Mouse (Mus musculus) myocyte (in vitro differentiated cells): ENCODE data around the gene Egln3. TPM values are rescaled to one million over a fixed set of nuclear protein-coding genes. Genes with fewer than 3 reads are reported as not detected.

Experiments used
- H3K27me3 ChIP-seq: one replicate; pipeline ENCODE4 v1.6.1; 2011; ENCODE audit not compliant: control insufficient read depth, insufficient read depth, insufficient read length
- H3K36me3 ChIP-seq: one replicate; pipeline ENCODE4 v1.6.1; 2011; ENCODE audit not compliant: control insufficient read depth, insufficient read depth
- H3K4me2 ChIP-seq: one replicate; pipeline ENCODE4 v1.6.1; 2011; ENCODE audit warnings: low read depth, control low read depth
- H3K4me3 ChIP-seq: one replicate; pipeline ENCODE4 v1.5.1; 2011; ENCODE audit warnings: mild to moderate bottlenecking, control low read depth, moderate library complexity
- H3K79me2 ChIP-seq: one replicate; pipeline ENCODE4 v1.6.1; 2011; ENCODE audit not compliant: control insufficient read depth, insufficient read depth
- H3ac ChIP-seq: one replicate; pipeline ENCODE4 v1.6.1; 2011; ENCODE audit not compliant: control insufficient read depth, insufficient read length
- CEBPB ChIP-seq: IDR thresholded peaks from 2 replicates; pipeline ENCODE4 v1.6.1; 2011; ENCODE audit warnings: mild to moderate bottlenecking, moderate library complexity; ENCODE audit not compliant: poor library complexity, insufficient read depth, severe bottlenecking
- E2F4 ChIP-seq: IDR thresholded peaks from one replicate; pipeline ENCODE4 v1.6.1; 2011; ENCODE audit warnings: mild to moderate bottlenecking, control low read depth, moderate library complexity; ENCODE audit not compliant: insufficient read depth
- MAX ChIP-seq: IDR thresholded peaks from one replicate; pipeline ENCODE4 v1.6.1; 2011; ENCODE audit warnings: low read depth, mild to moderate bottlenecking, control low read depth
- MYOD1 ChIP-seq, 3 experiments: IDR thresholded peaks; one replicate each; pipeline ENCODE4 v1.6.1; 2011; ENCODE audit warnings: control low read depth in 2 of 3, low read depth in 2 of 3, mild to moderate bottlenecking in 2 of 3, moderate library complexity in 1 of 3; ENCODE audit not compliant: insufficient read length in 2 of 3, control insufficient read depth in 1 of 3
- MYOG ChIP-seq, 3 experiments: IDR thresholded peaks; one replicate each; pipeline ENCODE4 v1.6.1; 2011; ENCODE audit warnings: control low read depth in 2 of 3, low read depth in 2 of 3, mild to moderate bottlenecking in 2 of 3; ENCODE audit not compliant: insufficient read length in 2 of 3, control insufficient read depth in 1 of 3, insufficient read depth in 1 of 3
- POLR2A ChIP-seq: IDR thresholded peaks from one replicate; pipeline ENCODE4 v1.6.1; 2011; ENCODE audit warnings: low read depth, mild to moderate bottlenecking, control low read depth, moderate library complexity; ENCODE audit not compliant: insufficient read length
- POLR2AphosphoS2 ChIP-seq: IDR thresholded peaks from one replicate; pipeline ENCODE4 v1.6.1; 2011; ENCODE audit warnings: low read depth, control low read depth; ENCODE audit not compliant: insufficient read length
- REST ChIP-seq: IDR thresholded peaks from one replicate; pipeline ENCODE4 v1.6.1; 2011; ENCODE audit warnings: mild to moderate bottlenecking, control low read depth, moderate library complexity; ENCODE audit not compliant: insufficient read depth, insufficient read length
- SRF ChIP-seq: IDR thresholded peaks from one replicate; pipeline ENCODE4 v1.6.1; 2011; ENCODE audit warnings: low read depth; ENCODE audit not compliant: control insufficient read depth, insufficient read length
- TCF12 ChIP-seq: IDR thresholded peaks from one replicate; pipeline ENCODE4 v1.6.1; 2011; ENCODE audit warnings: mild to moderate bottlenecking, control low read depth; ENCODE audit not compliant: poor library complexity, insufficient read depth, severe bottlenecking
- TCF3 ChIP-seq: IDR thresholded peaks from one replicate; pipeline ENCODE4 v1.6.1; 2011; ENCODE audit warnings: low read depth, control low read depth; ENCODE audit not compliant: insufficient read length
- USF1 ChIP-seq: IDR thresholded peaks from one replicate; pipeline ENCODE4 v1.6.1; 2011; ENCODE audit warnings: low read depth, mild to moderate bottlenecking, control low read depth, moderate library complexity
- polyA plus RNA-seq: library from polyadenylated mRNA; unstranded; fragments of >200 nt; fragmentation: generic; extraction: Trizol; gene quantifications from one replicate; pipeline ENCODE4 v1.2.1, GENCODE M21; 2012; ENCODE audit warnings: missing spikeins

The Egln3 gene
- polyA plus RNA-seq, 1 experiment, result 130 TPM

- TF ChIP-seq E2F4 (no peak), REST (no peak), POLR2AphosphoS2 (no peak), SRF (no peak), TCF3 (no peak)
- no peak overlapping the region for H3K4me3 ChIP-seq
- H3K4me2 ChIP-seq, result peak overlapping the region; percentile 31
- no peaks in the 10 kb centered on the region for H3K27me3 ChIP-seq
- H3K79me2 ChIP-seq, result peaks cover 96% of the 10 kb centered on the region
- H3K36me3 ChIP-seq, result peaks cover 13% of the 10 kb centered on the region
- H3ac ChIP-seq, result no peak overlapping the region
Observed at GRCm38 (mm10) chr12:54194159-54194558, 9.5 kb downstream of the Egln3 start.

GRCm38 (mm10) chr12:54192305-54192661 lies 11.4 kb downstream of the Egln3 start:
- TF ChIP-seq POLR2A, result no peak
- no peak for TF ChIP-seq REST
- no peak for TF ChIP-seq USF1
- Histone ChIP-seq H3K27me3 (no peaks in the 10 kb centered on the region), H3K36me3 (peaks cover 13% of the 10 kb centered on the region), H3K4me2 (peak overlapping the region; percentile 80), H3K4me3 (no peak overlapping the region), H3ac (no peak overlapping the region), H3K79me2 (peaks cover 87% of the 10 kb centered on the region)

- H3K79me2 ChIP-seq, result peaks cover 82% of the 10 kb centered on the region
- no peak overlapping the region for H3K4me3 ChIP-seq
Observed at GRCm38 (mm10) chr12:54191608-54192304, 11.9 kb downstream of the Egln3 start.

GRCm38 (mm10) chr12:54191181-54191580 lies 12.5 kb downstream of the Egln3 start:
- Histone ChIP-seq H3K4me3 (no peak overlapping the region), H3ac (no peak overlapping the region), H3K27me3 (no peaks in the 10 kb centered on the region), H3K36me3 (peaks cover 4% of the 10 kb centered on the region), H3K4me2 (peak overlapping the region; percentile 80), H3K79me2 (peaks cover 79% of the 10 kb centered on the region)
- no peak for TF ChIP-seq POLR2AphosphoS2
- TF ChIP-seq MYOD1 (IDR thresholded peaks at IDR 0.05; ENCODE audit: control insufficient read depth in 1 of 3, insufficient read length in 2 of 3, low read depth in 2 of 3), result no peak
- TF ChIP-seq CEBPB, result no peak
- TF ChIP-seq REST, result no peak
- TF ChIP-seq TCF3, result no peak
- peak; percentile 17 for TF ChIP-seq POLR2A
- TF ChIP-seq TCF12, result no peak

More at GRCm38 (mm10) chr12:54191608-54192304, 11.9 kb downstream of the Egln3 start:
- H3ac ChIP-seq, result no peak overlapping the region
- H3K4me2 ChIP-seq, result peak overlapping the region; percentile 80
- H3K27me3 ChIP-seq, result no peaks in the 10 kb centered on the region
- H3K36me3 ChIP-seq, result peaks cover 9% of the 10 kb centered on the region
- TF ChIP-seq TCF3, result no peak
- peak; percentile 55 for TF ChIP-seq POLR2AphosphoS2
- peak in 1 of 3 experiments; percentile 45 for TF ChIP-seq MYOG (IDR thresholded peaks at IDR 0.05; ENCODE audit: control insufficient read depth in 1 of 3, insufficient read depth in 1 of 3, insufficient read length in 2 of 3, low read depth in 2 of 3)
- TF ChIP-seq E2F4, result peak; percentile 58
- no peak for TF ChIP-seq REST
- TF ChIP-seq POLR2A, result peak; percentile 43
- peak in 1 of 3 experiments; percentile 68 for TF ChIP-seq MYOD1 (IDR thresholded peaks at IDR 0.05; ENCODE audit: control insufficient read depth in 1 of 3, insufficient read length in 2 of 3, low read depth in 2 of 3)

GRCm38 (mm10) chr12:54187812-54188600 lies 15.7 kb downstream of the Egln3 start:
- Histone ChIP-seq H3K79me2 (peaks cover 66% of the 10 kb centered on the region), H3K36me3 (peaks cover 16% of the 10 kb centered on the region), H3K4me2 (peak overlapping the region; percentile 66), H3K4me3 (no peak overlapping the region), H3K27me3 (no peaks in the 10 kb centered on the region), H3ac (no peak overlapping the region)
- TF ChIP-seq MYOG (IDR thresholded peaks at IDR 0.05; ENCODE audit: control insufficient read depth in 1 of 3, insufficient read depth in 1 of 3, insufficient read length in 2 of 3, low read depth in 2 of 3) (peak in 1 of 3 experiments; percentile 31), CEBPB (peak; percentile 86), USF1 (no peak), TCF12 (peak; percentile 7), MYOD1 (IDR thresholded peaks at IDR 0.05; ENCODE audit: control insufficient read depth in 1 of 3, insufficient read length in 2 of 3, low read depth in 2 of 3) (peak in 1 of 3 experiments; percentile 41), E2F4 (peak; percentile 76), MAX (no peak)
